Mouse (Mus musculus) cerebellum, adult 2 months (tissue): ENCODE results near the gene Cyp4f18.

ENCODE experiments used
- CTCF ChIP-seq: fragments of 200-500 bp; IDR thresholded peaks from 2 replicates; pipeline ENCODE4 v1.5.1; 2011; ENCODE audit warnings: low read depth, mild to moderate bottlenecking, control low read depth, low read length, moderate library complexity, borderline replicate concordance; ENCODE audit not compliant: insufficient read depth
- POLR2A ChIP-seq: fragments of 200-500 bp; IDR thresholded peaks from 2 replicates; pipeline ENCODE4 v1.6.1; 2011; ENCODE audit warnings: low read length, control low read depth, borderline replicate concordance; ENCODE audit not compliant: insufficient read depth

GRCm38 (mm10) chr8:71951436-71952161 is 57.8 kb downstream of the Cyp4f18 start:
- TF ChIP-seq POLR2A, result no peak
- TF ChIP-seq CTCF, result no peak
